Mouse (Mus musculus) forebrain, embryonic 11.5 days (tissue): ENCODE data around the gene Gpalpp1. TPM values are rescaled to one million over a fixed set of nuclear protein-coding genes. Genes with fewer than 3 reads are reported as not detected.

ENCODE experiments used
- ATAC-seq: fragments of 200-750 bp; cut with Nextera tagmentation; replicated peaks from 2 replicates; pipeline ENCODE4 v1.8.0; 2017; ENCODE audit warnings: moderate TSS enrichment; ENCODE audit not compliant: low FRiP score
- DNase-seq: peaks from one replicate; pipeline ENCODE4 v3.0.0-alpha.2; 2017; ENCODE audit warnings: low spot score
- H3K27ac ChIP-seq: fragments of 300-500 bp; sonication (generic); 2 replicates; pipeline ENCODE4 v1.5.1; 2014; ENCODE audit warnings: low read depth, low read length
- H3K27me3 ChIP-seq: fragments of 300-500 bp; sonication (generic); 2 replicates; pipeline ENCODE4 v1.6.1; 2014; ENCODE audit warnings: mild to moderate bottlenecking, low read length, mixed read lengths; ENCODE audit not compliant: control insufficient read depth, insufficient read depth
- H3K36me3 ChIP-seq: fragments of 300-500 bp; sonication (generic); 2 replicates; pipeline ENCODE4 v1.6.1; 2014; ENCODE audit warnings: mild to moderate bottlenecking, low read length, moderate library complexity, mixed read lengths; ENCODE audit not compliant: control insufficient read depth, insufficient read depth
- H3K4me1 ChIP-seq: fragments of 300-500 bp; sonication (generic); replicated peaks from 2 replicates; pipeline ENCODE4 v1.6.1; 2014; ENCODE audit warnings: low read length, mixed read lengths; ENCODE audit not compliant: control insufficient read depth, insufficient read depth
- H3K4me2 ChIP-seq: fragments of 300-500 bp; sonication (generic); 2 replicates; pipeline ENCODE4 v1.6.1; 2014; ENCODE audit warnings: low read depth, mild to moderate bottlenecking, low read length, moderate library complexity, mixed read lengths; ENCODE audit not compliant: severe bottlenecking
- H3K4me3 ChIP-seq: fragments of 300-500 bp; sonication (generic); 2 replicates; pipeline ENCODE4 v1.5.1; 2014; ENCODE audit warnings: low read depth, low read length
- H3K9ac ChIP-seq: fragments of 300-500 bp; sonication (generic); 2 replicates; pipeline ENCODE4 v1.6.1; 2014; ENCODE audit warnings: low read length
- H3K9me3 ChIP-seq: fragments of 300-500 bp; sonication (generic); 2 replicates; pipeline ENCODE4 v1.6.1; 2016; ENCODE audit warnings: low read length, mixed read lengths; ENCODE audit not compliant: control insufficient read depth
- WGBS: fragments of 180-500 bp; shearing (Covaris S2); extraction: QIAGEN DNeasy Blood & Tissue Kit; methylation state at CpG from one replicate; pipeline ENCODE4 v1.1.7; 2014; 5-methylcytosine and 5-hydroxymethylcytosine counted together
- polyA plus RNA-seq: library from polyadenylated mRNA; unstranded; fragments of >200 nt; fragmentation: Nextera tagmentation; extraction: Ambion mirVana; gene quantifications from 2 replicates; pipeline ENCODE4 v1.2.1, GENCODE M21; 2014

Gene Gpalpp1
- polyA plus RNA-seq, 1 experiment from 2014 or later = 20.5 TPM

DNA sequence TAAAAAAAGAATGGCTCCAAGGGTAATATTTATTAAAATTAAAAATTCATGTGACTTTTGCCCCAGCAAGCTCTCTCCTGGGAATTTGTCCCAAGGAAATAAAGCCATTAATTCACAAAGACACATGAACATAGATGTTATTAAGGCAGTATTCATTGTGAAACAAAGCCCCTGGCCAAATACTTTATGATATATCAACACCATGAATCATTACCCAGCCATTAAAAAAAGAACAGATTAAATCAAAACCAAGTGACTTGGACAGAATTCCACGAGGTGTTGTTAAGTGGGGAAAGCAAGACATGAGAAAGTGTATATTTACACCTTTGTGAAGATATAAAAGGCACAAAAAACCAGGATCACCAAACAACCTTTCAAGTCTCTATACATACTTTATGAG lies 43.3 kb downstream of the Gpalpp1 start:
- H3K36me3 ChIP-seq = no peaks in the 10 kb centered on the region
- no peak overlapping the region for H3K27ac ChIP-seq
- H3K9ac ChIP-seq = no peak overlapping the region
- H3K4me1 ChIP-seq = no peaks in the 10 kb centered on the region
- H3K4me3 ChIP-seq = no peak overlapping the region
- H3K9me3 ChIP-seq = no peaks in the 10 kb centered on the region
- H3K4me2 ChIP-seq = no peak overlapping the region
- ATAC-seq (no peak), DNase-seq (no peak)
- H3K27me3 ChIP-seq = no peaks in the 10 kb centered on the region
- 85% methylated on average over 1 of the region's 1 CpGs for WGBS

DNA sequence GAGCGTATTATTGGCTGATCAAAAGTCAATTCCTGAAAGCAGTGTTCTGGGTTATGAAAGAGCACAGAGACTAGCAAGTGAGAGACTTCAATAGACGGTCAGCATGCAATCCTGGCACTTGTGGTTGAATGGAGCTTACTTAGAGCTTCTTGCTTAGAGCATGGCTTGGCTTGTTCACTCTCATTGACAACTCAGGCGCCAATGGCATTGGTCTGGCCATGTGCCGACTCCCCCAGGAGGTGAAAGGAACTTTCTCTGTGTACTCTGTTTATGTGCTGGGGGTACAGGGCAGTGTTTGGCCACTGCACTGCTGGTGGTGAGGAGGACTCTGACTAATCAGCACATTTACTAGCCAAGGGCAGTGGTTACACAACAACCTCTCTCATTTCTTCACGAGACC lies 51.1 kb downstream of the Gpalpp1 start:
- ATAC-seq = no peak
- H3K9ac ChIP-seq = no peak overlapping the region
- 78% methylated on average over 5 of the region's 5 CpGs for WGBS

DNA sequence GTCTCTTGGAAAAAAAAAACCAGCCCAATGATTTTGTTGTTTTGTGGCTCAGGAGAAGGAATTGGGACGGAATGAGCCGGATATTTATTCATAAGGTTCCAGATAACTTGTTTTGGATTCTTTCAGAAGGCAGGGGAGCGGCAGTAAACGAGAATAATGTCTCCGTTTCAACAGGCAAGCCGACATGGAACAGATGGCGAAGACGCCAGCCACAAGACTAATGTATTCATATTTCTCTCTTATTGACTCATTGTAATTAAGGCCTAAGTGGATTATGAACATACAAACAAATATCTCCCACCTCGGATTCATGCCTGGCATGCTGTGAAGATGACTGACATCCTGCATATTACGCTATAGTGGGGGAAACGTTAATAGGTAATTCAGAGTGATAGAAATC lies 56.8 kb downstream of the Gpalpp1 start:
- no peak for ATAC-seq

More for the DNA sequence above, 51.1 kb downstream of the Gpalpp1 start:
- H3K9me3 ChIP-seq = no peaks in the 10 kb centered on the region
- H3K36me3 ChIP-seq = no peaks in the 10 kb centered on the region
- no peaks in the 10 kb centered on the region for H3K27me3 ChIP-seq
- H3K4me2 ChIP-seq = no peak overlapping the region
- H3K27ac ChIP-seq = no peak overlapping the region
- no peak for DNase-seq
- no peak overlapping the region for H3K4me3 ChIP-seq
- H3K4me1 ChIP-seq = no peaks in the 10 kb centered on the region

DNA sequence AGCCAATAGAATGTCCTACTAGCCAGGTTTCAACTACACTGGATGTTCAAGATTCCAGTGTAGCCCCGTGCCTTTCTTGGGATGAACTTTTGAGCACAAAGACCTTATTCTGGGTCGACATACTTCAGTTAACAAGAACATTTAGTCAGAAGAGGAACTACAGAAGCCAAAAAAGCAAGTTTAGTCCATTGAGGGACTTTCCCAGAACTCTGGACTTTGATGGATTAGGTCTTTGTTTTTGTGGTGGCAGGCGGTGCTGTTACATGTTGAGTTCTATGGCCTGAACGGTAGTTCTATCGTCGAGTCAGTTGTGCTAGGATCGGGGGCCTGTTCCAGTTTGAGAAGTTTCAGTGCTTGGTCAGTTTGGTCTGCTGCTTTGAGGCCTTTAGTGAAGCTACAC lies 58.6 kb downstream of the Gpalpp1 start:
- Histone ChIP-seq H3K4me2 (no peak overlapping the region), H3K9ac (no peak overlapping the region), H3K36me3 (no peaks in the 10 kb centered on the region), H3K9me3 (no peaks in the 10 kb centered on the region), H3K4me1 (no peaks in the 10 kb centered on the region), H3K27me3 (no peaks in the 10 kb centered on the region), H3K4me3 (no peak overlapping the region), H3K27ac (no peak overlapping the region)
- 89% methylated on average over 7 of the region's 7 CpGs for WGBS
- DNase-seq (no peak), ATAC-seq (no peak)

More for the DNA sequence above, 56.8 kb downstream of the Gpalpp1 start:
- H3K4me2 ChIP-seq = no peak overlapping the region
- H3K9ac ChIP-seq = no peak overlapping the region
- no peaks in the 10 kb centered on the region for H3K4me1 ChIP-seq
- 80% methylated on average over 11 of the region's 11 CpGs for WGBS
- no peak for DNase-seq
- H3K36me3 ChIP-seq = no peaks in the 10 kb centered on the region
- no peaks in the 10 kb centered on the region for H3K27me3 ChIP-seq
- no peak overlapping the region for H3K27ac ChIP-seq
- no peak overlapping the region for H3K4me3 ChIP-seq
- H3K9me3 ChIP-seq = no peaks in the 10 kb centered on the region

DNA sequence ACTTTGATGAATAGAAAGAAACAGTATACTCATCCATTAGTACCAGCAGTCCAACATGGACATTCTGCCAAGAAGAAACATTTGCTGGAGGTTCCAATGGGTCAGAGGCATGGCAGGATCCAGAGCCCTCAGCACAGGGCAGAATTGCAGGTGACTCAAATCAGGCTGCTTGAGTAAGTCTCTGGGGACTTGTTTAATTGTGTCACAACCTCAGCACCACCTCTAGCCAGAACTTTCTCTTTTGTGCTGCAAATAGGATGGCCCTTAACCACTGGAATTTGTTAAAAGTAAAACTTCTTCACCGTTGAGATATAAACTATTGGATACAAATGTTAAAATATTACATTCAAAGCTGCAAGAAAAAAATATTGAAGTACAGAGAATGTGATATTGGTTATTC lies 64.8 kb downstream of the Gpalpp1 start:
- H3K4me2 ChIP-seq = no peak overlapping the region
- no peak overlapping the region for H3K4me3 ChIP-seq
- no peak overlapping the region for H3K9ac ChIP-seq
- ATAC-seq = no peak
- no peak overlapping the region for H3K27ac ChIP-seq
- H3K9me3 ChIP-seq = no peaks in the 10 kb centered on the region
- WGBS = 70% methylated on average over 1 of the region's 1 CpGs
- no peak for DNase-seq
- H3K27me3 ChIP-seq = no peaks in the 10 kb centered on the region
- no peaks in the 10 kb centered on the region for H3K4me1 ChIP-seq
- no peaks in the 10 kb centered on the region for H3K36me3 ChIP-seq

DNA sequence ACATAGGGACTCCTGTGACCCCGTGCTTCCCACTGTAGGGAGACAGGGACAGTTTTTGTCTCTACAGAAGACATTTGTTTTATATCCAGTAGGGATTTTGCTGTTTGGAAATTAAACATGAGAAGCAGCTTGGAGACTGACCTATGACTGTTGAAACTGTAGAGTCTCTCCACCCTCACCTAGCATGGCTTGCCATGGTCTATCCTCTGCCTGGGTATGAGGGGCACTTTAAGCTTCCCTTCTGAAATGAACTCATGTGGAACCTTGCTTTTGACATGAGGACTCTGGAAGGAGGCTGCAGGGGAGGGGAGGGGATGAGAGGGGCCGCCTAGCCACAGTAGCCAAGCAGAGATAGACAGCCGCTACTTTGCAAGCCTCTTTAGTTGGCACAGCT lies 66.4 kb downstream of the Gpalpp1 start:
- H3K27ac ChIP-seq = no peak overlapping the region
- no peak overlapping the region for H3K9ac ChIP-seq
- H3K36me3 ChIP-seq = no peaks in the 10 kb centered on the region
- DNase-seq = no peak
- no peaks in the 10 kb centered on the region for H3K27me3 ChIP-seq
- H3K4me1 ChIP-seq = no peaks in the 10 kb centered on the region
- ATAC-seq = no peak
- no peaks in the 10 kb centered on the region for H3K9me3 ChIP-seq
- 52% methylated on average over 3 of the region's 3 CpGs for WGBS
- H3K4me3 ChIP-seq = no peak overlapping the region
- H3K4me2 ChIP-seq = no peak overlapping the region

DNA sequence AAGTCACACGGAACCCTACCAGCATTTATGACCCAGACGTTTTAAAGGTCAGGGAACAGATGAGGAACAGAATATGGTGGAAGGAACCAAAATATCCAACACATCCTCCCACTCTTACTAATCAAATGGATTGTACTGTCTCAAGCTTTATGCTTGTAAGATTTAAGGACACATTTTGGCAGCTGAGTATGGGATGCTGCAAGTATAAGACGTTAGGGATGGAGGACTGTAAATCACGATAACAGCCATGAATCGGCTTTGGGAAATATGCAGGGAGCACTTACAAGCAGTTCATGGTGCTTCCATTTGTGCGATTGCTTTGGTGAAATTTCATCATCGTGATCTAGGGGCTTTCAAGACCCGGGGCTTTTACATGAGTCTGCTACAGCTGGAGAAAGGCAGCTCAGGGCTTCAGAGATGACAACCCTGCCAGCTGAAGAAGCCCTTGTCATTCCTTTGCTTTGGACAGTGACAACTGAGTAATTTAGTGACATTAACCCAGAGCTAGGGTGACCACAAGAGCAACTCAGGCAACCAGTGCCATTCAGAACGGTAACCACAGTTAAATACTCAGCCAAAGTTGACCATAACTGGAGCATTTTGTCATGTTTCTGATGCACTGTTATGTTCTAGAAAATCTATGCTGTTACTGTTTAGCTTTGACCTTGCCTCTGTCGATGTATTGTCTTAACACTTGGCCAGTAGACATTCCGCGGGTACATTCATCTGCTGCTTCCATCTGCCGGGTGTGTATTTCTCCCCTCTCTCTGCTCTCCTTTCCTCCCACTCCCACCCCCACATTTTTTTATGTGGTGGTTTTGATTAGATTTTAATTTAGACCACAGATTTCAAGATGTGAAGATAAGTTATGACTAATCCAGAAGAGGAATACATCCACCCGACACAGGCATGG lies 67.1 kb downstream of the Gpalpp1 start:
- H3K27ac ChIP-seq = no peak overlapping the region
- no peak for DNase-seq
- H3K27me3 ChIP-seq = no peaks in the 10 kb centered on the region
- 90% methylated on average over 14 of the region's 14 CpGs for WGBS
- no peaks in the 10 kb centered on the region for H3K4me1 ChIP-seq
- H3K4me3 ChIP-seq = no peak overlapping the region
- H3K9ac ChIP-seq = no peak overlapping the region
- no peak overlapping the region for H3K4me2 ChIP-seq
- no peaks in the 10 kb centered on the region for H3K36me3 ChIP-seq
- no peak for ATAC-seq
- no peaks in the 10 kb centered on the region for H3K9me3 ChIP-seq
